Comparison of ENCODE assay signal across 8 mouse cellular contexts in the genomic region with DNA sequence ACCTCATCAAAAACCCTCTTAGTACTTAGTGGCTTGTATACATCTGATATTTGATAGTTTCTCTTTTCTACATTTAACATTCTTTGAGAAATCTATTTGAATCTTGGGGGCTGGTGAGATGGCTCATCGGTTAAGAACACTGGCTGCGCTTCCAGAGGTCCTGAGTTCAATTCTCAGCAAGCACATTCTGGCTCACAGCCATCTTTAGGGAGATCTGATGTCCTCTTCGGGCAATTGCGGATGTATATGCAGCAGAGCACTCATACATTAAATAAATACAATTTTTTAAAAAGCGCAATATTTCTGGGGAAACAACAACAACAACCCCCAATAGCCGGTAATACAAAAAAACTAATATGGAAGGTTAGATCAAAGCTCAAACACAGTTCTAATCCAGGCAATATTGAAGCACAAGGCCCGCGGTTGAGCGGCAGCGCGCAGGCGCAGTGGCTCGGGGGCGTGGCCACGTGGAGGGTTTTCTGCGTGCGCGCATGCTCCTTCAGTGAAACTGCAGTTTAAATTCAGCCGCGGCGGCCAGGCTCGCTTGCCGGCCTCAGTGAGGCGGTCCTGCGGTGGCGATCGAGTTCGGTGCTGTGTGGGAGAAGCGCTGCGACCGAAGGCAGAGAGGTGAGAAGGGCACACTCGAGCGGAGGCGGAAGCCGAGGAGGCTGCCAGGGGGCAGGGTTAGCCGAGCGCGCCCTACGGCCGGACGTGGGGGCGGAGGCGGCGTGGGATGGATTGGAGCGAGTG. TPM values are rescaled to one million over a fixed set of nuclear protein-coding genes. Genes with fewer than 3 reads are reported as not detected.
DNase-seq lines count a peak whose midpoint lies in the region; ATAC-seq and TF ChIP-seq lines count a peak whose summit lies in the region.

A gene (plus strand): TSS at position 455 of the 750 bp plus-strand sequence.

- 4% methylated on average over 44 of the region's 45 CpGs for WGBS in hindbrain, postnatal 0 days
- 4% methylated on average over 45 of the region's 45 CpGs for WGBS in macrophage (ENCODE audit: missing documents)

- H3K9ac ChIP-seq in hindbrain, postnatal 0 days (replicated peaks; ENCODE audit: low read length): peak within 1 kb of the TSS; percentile 38; the same call in 1 of the 2 replicates

- DNase-seq in gastrocnemius, adult 2 months: peak; percentile 96
- DNase-seq in hindbrain, postnatal 0 days (ENCODE audit: low spot score): peak; percentile 95
- peak; percentile 90 to 94 for DNase-seq in left cerebral cortex, adult 2 months (ENCODE audit: extremely low spot score in 1 of 2, low spot score in 2 of 2)
- peak; percentile 86 for DNase-seq in retina, postnatal 7 days (ENCODE audit: low read depth, low spot score)
- DNase-seq in urinary bladder, adult 18-20 months (ENCODE audit: low spot score in 2 of 2): peak; percentile 86 to 97

- H3K79me2 ChIP-seq in macrophage (ENCODE audit: inconsistent target): peaks cover 17% of the 10 kb centered on the region

- H3K4me3 ChIP-seq in gastrocnemius, adult 2 months: peak within 1 kb of the TSS; percentile 91
- H3K4me3 ChIP-seq in hindbrain, postnatal 0 days (ENCODE audit: low read length): peak within 1 kb of the TSS; percentile 80
- peak within 1 kb of the TSS; percentile 78 for H3K4me3 ChIP-seq in left cerebral cortex, adult 2 months
- peak within 1 kb of the TSS; percentile 71 for H3K4me3 ChIP-seq in macrophage (ENCODE audit: inconsistent target)

- peak; percentile 96 for ATAC-seq in activated CD4-positive, CD25-positive, alpha-beta regulatory T cell, adult 4 months
- ATAC-seq in common myeloid progenitor, adult 5-6 weeks (replicated peaks; ENCODE audit: low read depth, poor library complexity, severe bottlenecking): peak; percentile 85
- ATAC-seq in hindbrain, postnatal 0 days: peak; percentile 83

- H3K4me1 ChIP-seq in hindbrain, postnatal 0 days (ENCODE audit: insufficient read depth, low read length): no peaks in the 10 kb centered on the region

- no peaks in the 10 kb centered on the region for H3K27me3 ChIP-seq in hindbrain, postnatal 0 days (ENCODE audit: insufficient read depth, low read length)

- intact Hi-C loops in gastrocnemius, adult 2 months (cut with DNase I): no loop called here
- intact Hi-C loops in left cerebral cortex, adult 2 months (cut with DNase I): no loop called here

- H3K4me2 ChIP-seq in hindbrain, postnatal 0 days (ENCODE audit: low read depth, low read length): peak within 1 kb of the TSS; percentile 75

- H3K27ac ChIP-seq in gastrocnemius, adult 2 months: peak within 1 kb of the TSS; percentile 87
- H3K27ac ChIP-seq in hindbrain, postnatal 0 days: peak within 1 kb of the TSS; percentile 69
- H3K27ac ChIP-seq in left cerebral cortex, adult 2 months: peak within 1 kb of the TSS; percentile 29; the same call in 1 of the 2 replicates
- H3K27ac ChIP-seq in macrophage: peak within 1 kb of the TSS; percentile 25

- H3K9me3 ChIP-seq in hindbrain, postnatal 0 days (ENCODE audit: low read length): no peaks in the 10 kb centered on the region

- peaks cover 20% of the 10 kb centered on the region for H3K36me3 ChIP-seq in hindbrain, postnatal 0 days (ENCODE audit: insufficient read depth, low read length)
- peaks cover 16% of the 10 kb centered on the region for H3K36me3 ChIP-seq in macrophage (ENCODE audit: inconsistent target)

- TF ChIP-seq CTCF in gastrocnemius, adult 2 months (IDR thresholded peaks at IDR 0.05): no peak; the same call in 1 of the 2 replicates
- no peak for TF ChIP-seq CTCF in hindbrain, postnatal 0 days (IDR thresholded peaks at IDR 0.05; ENCODE audit: low read depth)
- no peak; the same call in 1 of the 2 replicates for TF ChIP-seq CTCF in left cerebral cortex, adult 2 months (IDR thresholded peaks at IDR 0.05)

RNA-seq across cellular contexts. Expression of the gene that starts here (rescaled TPM):
- 10 to 100 TPM; 11.8 to 13.5 TPM for polyA plus RNA-seq in activated CD4-positive, CD25-positive, alpha-beta regulatory T cell, adult 4 months (2017; shearing (Covaris generic))
- total RNA-seq in common myeloid progenitor, adult 5-6 weeks (2017): 17.1 and 25.4 TPM in 2 replicates
- 1 to 10 TPM in 1 of 2 experiments, under 1 TPM in 1; 0.38 to 1.5 TPM for total RNA-seq in gastrocnemius, adult 2 months (2021)
- total RNA-seq in hindbrain, postnatal 0 days (2014; rRNA removed): 12.4 and 13.9 TPM in 2 replicates
- polyA plus RNA-seq in hindbrain, postnatal 0 days (2015; fragmentation: Nextera tagmentation; extraction: Ambion mirVana): 4.0 and 5.0 TPM in 2 replicates
- 1 to 10 TPM in 1 of 2 experiments, under 1 TPM in 1; 0.68 to 1.6 TPM for total RNA-seq in left cerebral cortex, adult 2 months (2021)
- total RNA-seq in macrophage (2018; cell fraction: chromatin; rRNA removed): 10 to 100 TPM; 16.8 to 85.3 (median 53.0) TPM
- total RNA-seq in macrophage (2018; cell fraction: cytosol; rRNA removed): 10 to 100 TPM in 1 of 26 experiments, 1 to 10 TPM in 25; 3.3 to 11.0 (median 5.3) TPM
- total RNA-seq in macrophage (2018; cell fraction: nucleus; rRNA removed): 10 to 100 TPM in 25 of 26 experiments, 1 to 10 TPM in 1; 8.2 to 82.3 (median 22.4) TPM
- polyA plus RNA-seq in macrophage (2018): 3.6 to 11.4 TPM (median 4.9 TPM) in 3 replicates

Comparison
In these comparisons a context has a peak if more than half of its experiments do, and no peak if none do; other contexts are left out.
1. Peak in every context shown above with its lines: DNase-seq, ATAC-seq, H3K4me3 ChIP-seq and H3K27ac ChIP-seq.
2. H3K27ac ChIP-seq: peak in every context shown above with its lines; median percentile 87 in gastrocnemius, adult 2 months; 69 in hindbrain, postnatal 0 days; 29 in left cerebral cortex, adult 2 months; 25 in macrophage.